Mouse (Mus musculus): ENCODE results near the gene Nfatc2.

- TF ChIP-seq CTCF (IDR thresholded peaks at IDR 0.05; ENCODE audit: borderline replicate concordance, extremely low read depth, insufficient read depth, insufficient read length): no peak
- no peak for TF ChIP-seq POLR2A (IDR thresholded peaks at IDR 0.05; ENCODE audit: borderline replicate concordance, extremely low read depth, insufficient read depth, insufficient read length, poor library complexity, severe bottlenecking)
These were observed 40.7 kb upstream of the Nfatc2 start for GRCm38 (mm10) chr2:168642187-168642586.
